Mouse (Mus musculus) liver, adult 2 months (tissue): Measurements from ENCODE around the gene Afmid.

Source experiments
- CTCF ChIP-seq: fragments of 200-500 bp; IDR thresholded peaks from 2 replicates; pipeline ENCODE4 v1.5.1; 2011; ENCODE audit warnings: low read depth, low read length, control low read depth
- POLR2A ChIP-seq: fragments of 200-500 bp; IDR thresholded peaks from 2 replicates; pipeline ENCODE4 v1.6.1; 2011; ENCODE audit warnings: low read length, control low read depth; ENCODE audit not compliant: insufficient read depth; ENCODE audit errors: extremely low read depth

DNA sequence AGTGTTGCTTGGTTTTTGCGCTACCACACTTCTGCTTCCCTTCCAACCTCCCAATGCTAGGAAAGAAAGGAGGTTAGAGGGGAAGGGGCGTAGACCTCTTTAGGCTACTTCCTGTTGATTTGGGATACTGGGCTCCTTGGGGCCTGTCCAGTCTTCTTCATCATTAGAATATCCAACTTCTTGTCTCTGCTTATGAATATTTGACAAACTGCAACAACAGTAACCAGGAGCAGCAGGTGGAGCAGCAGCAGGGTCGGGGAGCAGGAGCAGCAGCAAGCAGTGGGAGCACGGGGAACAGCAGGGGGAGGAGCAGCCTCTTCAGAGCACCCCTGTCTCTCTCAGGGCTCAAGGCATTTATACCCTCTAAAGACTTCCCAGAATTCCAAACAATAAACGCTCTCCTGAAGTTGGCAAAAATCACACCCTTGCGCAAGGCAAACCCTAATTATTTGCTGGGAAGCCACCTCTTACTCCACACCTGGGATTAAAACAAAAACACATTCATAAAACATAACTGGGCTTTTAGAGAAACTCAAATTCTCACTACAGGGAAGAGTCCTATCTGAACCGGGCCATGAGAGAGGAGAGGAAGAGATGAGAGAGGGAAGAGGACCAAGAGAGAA, 22.0 kb downstream of the Afmid start:
- TF ChIP-seq CTCF = no peak
- peak; percentile 77 for TF ChIP-seq POLR2A
